Mouse (Mus musculus): ENCODE data around the gene Chst8. TPM values are rescaled to one million over a fixed set of nuclear protein-coding genes. Genes with fewer than 3 reads are reported as not detected.

The Chst8 gene
- polyA plus RNA-seq, 1 experiment from 2014 or later: 18.3 TPM

- Histone ChIP-seq H3K36me3 (no peaks in the 10 kb centered on the region), H3K4me3 (no peak overlapping the region), H3K27ac (no peak overlapping the region), H3K4me1 (replicated peaks) (peaks cover 20% of the 10 kb centered on the region), H3K9ac (no peak overlapping the region), H3K4me2 (no peak overlapping the region), H3K9me3 (no peaks in the 10 kb centered on the region), H3K27me3 (peaks cover 39% of the 10 kb centered on the region)
- no peak for ATAC-seq (ENCODE audit: low FRiP score)
- 75% methylated on average over 4 of the region's 4 CpGs for WGBS
Observed at GRCm38 (mm10) chr7:34672916-34673315, 139.6 kb downstream of the Chst8 start.

- peak; percentile 74 for ATAC-seq (ENCODE audit: low FRiP score)
- H3K9me3 ChIP-seq: no peaks in the 10 kb centered on the region
- no peaks in the 10 kb centered on the region for H3K36me3 ChIP-seq
- H3K4me1 ChIP-seq (replicated peaks): peaks cover 20% of the 10 kb centered on the region
- no peak overlapping the region for H3K9ac ChIP-seq
- no peak overlapping the region for H3K27ac ChIP-seq
- no peak overlapping the region for H3K4me3 ChIP-seq
- 5% methylated on average over 6 of the region's 6 CpGs for WGBS
- no peak overlapping the region for H3K4me2 ChIP-seq
- H3K27me3 ChIP-seq: peaks cover 39% of the 10 kb centered on the region
Observed at GRCm38 (mm10) chr7:34671911-34672310, 140.6 kb downstream of the Chst8 start.

GRCm38 (mm10) chr7:34670778-34671177 is 141.7 kb downstream of the Chst8 start:
- Histone ChIP-seq H3K9ac (no peak overlapping the region), H3K9me3 (no peaks in the 10 kb centered on the region), H3K4me2 (no peak overlapping the region), H3K4me3 (no peak overlapping the region), H3K27ac (no peak overlapping the region), H3K4me1 (replicated peaks) (peaks cover 17% of the 10 kb centered on the region), H3K27me3 (peaks cover 36% of the 10 kb centered on the region), H3K36me3 (no peaks in the 10 kb centered on the region)
- 87% methylated on average over 3 of the region's 3 CpGs for WGBS
- ATAC-seq (ENCODE audit: low FRiP score): no peak

GRCm38 (mm10) chr7:34669336-34669735 is 143.2 kb downstream of the Chst8 start:
- no peak overlapping the region for H3K27ac ChIP-seq
- H3K4me2 ChIP-seq: no peak overlapping the region
- WGBS: 21% methylated on average over 9 of the region's 9 CpGs

DNA sequence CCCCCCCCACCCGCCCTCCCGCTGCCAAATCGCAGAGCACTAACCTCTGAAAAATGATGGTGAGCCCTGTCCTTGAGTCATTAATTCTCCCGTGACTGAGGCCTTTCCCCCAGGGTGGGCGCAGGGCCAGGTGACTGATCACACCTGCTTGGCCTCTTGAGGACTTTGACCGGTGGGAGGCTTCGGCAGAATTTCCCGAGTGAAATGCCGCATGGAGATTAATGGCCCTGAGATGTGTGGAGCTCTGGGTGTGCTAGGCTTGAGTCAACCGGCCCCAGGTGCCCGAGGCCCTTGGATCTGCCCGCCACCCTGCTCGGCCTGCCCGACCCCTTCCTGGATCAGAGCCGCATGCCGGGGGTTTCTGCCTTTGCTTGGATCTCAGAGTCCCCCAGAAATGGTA is 144.6 kb downstream of the Chst8 start:
- Histone ChIP-seq H3K4me1 (replicated peaks) (peaks cover 8% of the 10 kb centered on the region), H3K36me3 (no peaks in the 10 kb centered on the region), H3K4me3 (no peak overlapping the region), H3K9ac (no peak overlapping the region), H3K27ac (no peak overlapping the region), H3K4me2 (no peak overlapping the region), H3K27me3 (peaks cover 7% of the 10 kb centered on the region; the same call in 1 of the 2 replicates), H3K9me3 (no peaks in the 10 kb centered on the region)
- no peak for ATAC-seq (ENCODE audit: low FRiP score)
- 76% methylated on average over 16 of the region's 16 CpGs for WGBS

More at GRCm38 (mm10) chr7:34669336-34669735, 143.2 kb downstream of the Chst8 start:
- Histone ChIP-seq H3K9ac (no peak overlapping the region), H3K4me3 (no peak overlapping the region), H3K9me3 (no peaks in the 10 kb centered on the region), H3K27me3 (peaks cover 21% of the 10 kb centered on the region), H3K36me3 (no peaks in the 10 kb centered on the region), H3K4me1 (replicated peaks) (peaks cover 7% of the 10 kb centered on the region; the same call in 1 of the 2 replicates)
- no peak for ATAC-seq (ENCODE audit: low FRiP score)

DNA sequence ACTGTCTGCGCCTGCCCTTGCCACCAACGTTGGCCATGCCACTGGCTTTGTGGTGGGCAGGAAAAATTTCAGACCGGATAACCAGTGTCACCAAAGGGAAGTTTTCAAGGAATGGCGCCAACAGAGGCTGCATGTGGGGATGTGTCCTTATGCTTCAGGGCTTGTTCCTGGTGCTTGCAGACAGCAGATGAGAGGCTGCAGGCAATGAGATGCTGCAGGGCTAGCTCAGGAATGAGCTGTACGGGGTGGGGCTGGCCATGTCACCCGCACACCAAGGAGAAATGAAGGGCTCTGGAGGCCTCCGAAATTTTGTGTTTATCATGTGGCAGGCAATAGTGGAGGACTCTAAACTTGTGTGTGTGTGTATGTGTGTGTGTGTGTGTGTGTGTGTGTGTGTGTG is 149.4 kb downstream of the Chst8 start:
- Histone ChIP-seq H3K27me3 (no peaks in the 10 kb centered on the region), H3K4me2 (no peak overlapping the region), H3K36me3 (no peaks in the 10 kb centered on the region), H3K27ac (peak overlapping the region; percentile 52; the same call in 1 of the 2 replicates), H3K4me3 (no peak overlapping the region), H3K4me1 (replicated peaks) (peaks cover 14% of the 10 kb centered on the region), H3K9ac (no peak overlapping the region), H3K9me3 (no peaks in the 10 kb centered on the region)
- 51% methylated on average over 7 of the region's 7 CpGs for WGBS
- no peak for ATAC-seq (ENCODE audit: low FRiP score)

- WGBS: 11% methylated on average over 5 of the region's 5 CpGs
- H3K9ac ChIP-seq: 0 out of 2 replicates have a peak overlapping the region, but pooled peaks have one; percentile 49
- H3K4me3 ChIP-seq: no peak overlapping the region
- ATAC-seq (ENCODE audit: low FRiP score): no peak
- H3K4me2 ChIP-seq: no peak overlapping the region
- no peaks in the 10 kb centered on the region for H3K27me3 ChIP-seq
- H3K4me1 ChIP-seq (replicated peaks): peaks cover 14% of the 10 kb centered on the region
- H3K27ac ChIP-seq: peak overlapping the region; percentile 58; the same call in 1 of the 2 replicates
- no peaks in the 10 kb centered on the region for H3K36me3 ChIP-seq
- no peaks in the 10 kb centered on the region for H3K9me3 ChIP-seq
Observed at GRCm38 (mm10) chr7:34662227-34662626, 150.3 kb downstream of the Chst8 start.

DNA sequence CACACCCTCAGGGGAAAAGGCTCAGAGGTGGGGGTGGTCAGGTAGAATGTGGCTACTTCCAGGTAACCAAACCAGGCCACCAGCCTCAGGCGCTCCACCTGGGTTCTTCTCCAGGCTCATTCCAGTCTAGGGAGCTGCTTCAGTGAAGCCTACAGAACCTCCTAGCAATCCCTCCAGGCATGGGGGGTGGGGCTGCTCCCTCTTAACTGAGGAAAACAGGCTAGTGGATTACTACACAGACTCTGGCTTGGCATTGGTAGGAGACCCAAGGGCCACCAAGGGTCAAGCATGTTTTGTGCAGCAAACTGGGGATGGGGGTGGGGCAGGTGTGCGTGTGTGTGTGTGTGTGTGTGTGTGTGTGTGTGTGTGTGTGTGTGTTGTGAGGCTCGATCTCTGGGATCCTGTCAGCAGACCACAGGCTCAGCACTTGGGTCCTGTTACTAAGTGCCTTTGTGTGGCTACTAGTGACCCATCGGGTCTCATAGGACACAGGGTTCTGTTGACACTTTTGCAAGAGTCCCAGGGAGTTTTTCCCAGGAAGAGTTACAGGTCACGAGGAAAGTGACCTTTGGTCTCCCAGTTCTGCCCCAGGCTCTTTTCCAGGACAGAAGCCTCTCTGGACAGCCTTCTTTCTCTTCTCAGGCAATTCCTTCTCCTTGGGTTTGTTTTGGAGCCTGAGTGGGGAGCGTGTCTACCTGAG is 153.0 kb downstream of the Chst8 start:
- no peak overlapping the region for H3K9ac ChIP-seq
- no peaks in the 10 kb centered on the region for H3K36me3 ChIP-seq
- peaks cover 23% of the 10 kb centered on the region for H3K4me1 ChIP-seq (replicated peaks)
- H3K4me2 ChIP-seq: no peak overlapping the region
- WGBS: 83% methylated on average over 6 of the region's 6 CpGs
- H3K4me3 ChIP-seq: no peak overlapping the region
- H3K27ac ChIP-seq: no peak overlapping the region
- ATAC-seq (ENCODE audit: low FRiP score): no peak
- H3K27me3 ChIP-seq: no peaks in the 10 kb centered on the region
- no peaks in the 10 kb centered on the region for H3K9me3 ChIP-seq

DNA sequence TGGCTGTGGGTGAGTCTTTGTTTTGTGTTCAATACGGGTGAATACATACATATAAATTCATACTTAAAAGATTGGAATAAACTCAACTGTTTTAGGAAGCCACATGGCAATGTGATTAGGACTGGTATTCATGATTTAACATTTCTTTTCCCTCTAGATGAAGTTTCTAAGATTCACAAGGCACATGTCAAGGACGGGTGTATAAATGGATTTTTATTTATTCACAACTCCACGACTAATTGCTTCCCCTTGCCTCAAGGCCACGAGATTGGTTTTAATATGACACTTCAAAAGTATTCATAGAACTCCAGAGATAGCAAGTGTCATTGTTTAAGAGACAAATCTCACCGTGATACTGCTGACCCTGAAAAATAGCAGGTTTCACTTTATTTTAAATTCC is 155.9 kb downstream of the Chst8 start, which contains the start of gene Kctd15:
Kctd15 (minus strand) TSS at position 101 of the 400 bp plus-strand sequence.
- Histone ChIP-seq H3K36me3 (no peaks in the 10 kb centered on the region), H3K4me1 (replicated peaks) (peaks cover 25% of the 10 kb centered on the region), H3K27me3 (no peaks in the 10 kb centered on the region), H3K9me3 (no peaks in the 10 kb centered on the region), H3K4me3 (peak within 1 kb of the TSS; percentile 78), H3K27ac (peak within 1 kb of the TSS; percentile 100), H3K4me2 (peak within 1 kb of the TSS; percentile 95), H3K9ac (peak within 1 kb of the TSS; percentile 96)
- no peak for ATAC-seq (ENCODE audit: low FRiP score)
- WGBS: 64% methylated on average over 5 of the region's 5 CpGs

DNA sequence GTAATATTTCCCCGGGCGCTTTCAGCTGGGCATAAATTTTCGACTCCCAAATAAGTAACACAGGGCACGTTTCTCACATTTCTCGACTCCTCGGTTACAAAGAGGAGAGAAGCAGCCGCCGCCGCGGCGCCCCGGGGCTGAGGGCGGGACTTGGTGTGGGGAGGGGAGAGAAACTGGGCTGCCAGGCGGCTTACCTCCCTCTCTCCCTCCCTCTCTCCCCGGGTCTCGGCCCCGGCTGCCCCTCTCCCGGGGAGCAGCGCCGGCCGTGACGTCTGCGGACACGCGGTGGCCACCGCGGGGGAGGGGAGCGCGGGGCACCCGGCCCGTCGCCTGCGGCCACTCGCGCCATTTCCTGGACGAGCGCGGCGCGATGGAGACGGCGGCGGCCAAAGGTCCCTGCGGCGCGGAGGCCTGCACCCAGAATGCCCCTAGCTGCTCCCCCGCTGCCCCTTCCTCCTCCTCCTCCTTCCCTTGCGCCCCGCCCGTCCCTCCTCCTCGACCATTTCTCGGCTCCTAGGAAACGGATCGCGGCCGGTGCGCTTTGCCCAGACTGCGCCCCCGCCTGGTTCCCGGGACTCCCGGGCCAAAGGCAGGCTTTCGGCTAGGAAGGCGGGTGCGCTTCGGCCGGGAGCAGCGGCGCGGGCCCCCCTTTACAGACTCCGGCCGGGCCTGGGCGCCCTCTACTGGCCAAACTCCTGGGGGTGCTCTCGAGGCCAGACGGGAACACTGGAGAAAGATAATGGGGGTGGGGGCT is 157.2 kb downstream of the Chst8 start:
- Histone ChIP-seq H3K4me2 (peak overlapping the region; percentile 95), H3K4me3 (peak overlapping the region; percentile 78), H3K36me3 (no peaks in the 10 kb centered on the region; the same call in 1 of the 2 replicates), H3K9me3 (no peaks in the 10 kb centered on the region), H3K27me3 (no peaks in the 10 kb centered on the region), H3K9ac (peak overlapping the region; percentile 96), H3K4me1 (replicated peaks) (peaks cover 37% of the 10 kb centered on the region), H3K27ac (peak overlapping the region; percentile 100)
- WGBS: under 1% methylated on average over 61 of the region's 74 CpGs
- ATAC-seq (ENCODE audit: low FRiP score): peak; percentile 71

GRCm38 (mm10) chr7:34654441-34655085 is 157.9 kb downstream of the Chst8 start:
- Histone ChIP-seq H3K4me1 (replicated peaks) (peaks cover 44% of the 10 kb centered on the region), H3K9ac (peak overlapping the region; percentile 96), H3K4me2 (peak overlapping the region; percentile 95), H3K4me3 (peak overlapping the region; percentile 78), H3K9me3 (no peaks in the 10 kb centered on the region), H3K36me3 (peaks cover 5% of the 10 kb centered on the region), H3K27me3 (no peaks in the 10 kb centered on the region), H3K27ac (peak overlapping the region; percentile 100)
- WGBS: under 1% methylated on average over 64 of the region's 81 CpGs
- peak; percentile 43 for ATAC-seq (ENCODE audit: low FRiP score)
